Mouse (Mus musculus): ENCODE results near the gene 2210011C24Rik. TPM values are rescaled to one million over a fixed set of nuclear protein-coding genes. Genes with fewer than 3 reads are reported as not detected.
"Not testable (repeated sequence)": the region's sequence is repeated elsewhere in the genome, so short reads cannot be mapped to it uniquely, and the experiment has no call there.

The 2210011C24Rik gene
- polyA plus RNA-seq, 1 experiment from 2014 or later = 0.16 TPM

- no peak for ATAC-seq (ENCODE audit: insufficient number of reproducible peaks, insufficient read depth, low FRiP score, low read depth)
- no peaks in the 10 kb centered on the region for H3K4me1 ChIP-seq (ENCODE audit: control insufficient read depth in 2 of 2, insufficient read depth in 2 of 2, low read length in 2 of 2)
- 85% methylated on average over 7 of the region's 7 CpGs for WGBS
- H3K27ac ChIP-seq (replicated peaks in 1 of 2; ENCODE audit: control insufficient read depth in 1 of 2, insufficient read depth in 1 of 2, low read depth in 2 of 2, low read length in 2 of 2) = no peak overlapping the region
- no peaks in the 10 kb centered on the region for H3K27me3 ChIP-seq (ENCODE audit: control insufficient read depth, insufficient read depth, low read length)
- no peak overlapping the region for H3K9ac ChIP-seq (ENCODE audit: low read length)
- no peak overlapping the region for H3K4me3 ChIP-seq (ENCODE audit: control insufficient read depth in 1 of 2, insufficient read depth in 1 of 2, low read depth in 1 of 2, low read length in 2 of 2)
- H3K4me2 ChIP-seq (ENCODE audit: low read length) = no peak overlapping the region
- peaks cover 96% of the 10 kb centered on the region for H3K36me3 ChIP-seq (ENCODE audit: control insufficient read depth, insufficient read depth, low read length)
- no peaks in the 10 kb centered on the region for H3K9me3 ChIP-seq (ENCODE audit: control insufficient read depth, low read length)
These were observed 22.7 kb downstream of the 2210011C24Rik start for GRCm38 (mm10) chr8:83989243-83989642.

- not testable (repeated sequence) for ATAC-seq (ENCODE audit: insufficient number of reproducible peaks, insufficient read depth, low FRiP score, low read depth); H3K4me2 ChIP-seq (ENCODE audit: low read length); H3K27ac ChIP-seq (replicated peaks in 1 of 2; ENCODE audit: control insufficient read depth in 1 of 2, insufficient read depth in 1 of 2, low read depth in 2 of 2, low read length in 2 of 2); H3K9me3 ChIP-seq (ENCODE audit: control insufficient read depth, low read length); H3K4me3 ChIP-seq (ENCODE audit: control insufficient read depth in 1 of 2, insufficient read depth in 1 of 2, low read depth in 1 of 2, low read length in 2 of 2); H3K9ac ChIP-seq (ENCODE audit: low read length); H3K27me3 ChIP-seq (ENCODE audit: control insufficient read depth, insufficient read depth, low read length)
- Histone ChIP-seq H3K4me1 (ENCODE audit: control insufficient read depth in 2 of 2, insufficient read depth in 2 of 2, low read length in 2 of 2) (peaks cover 20 to 27% of the 10 kb centered on the region in 2 experiments), H3K36me3 (ENCODE audit: control insufficient read depth, insufficient read depth, low read length) (peaks cover 87% of the 10 kb centered on the region)
- 98% methylated on average over 2 of the region's 2 CpGs for WGBS
These were observed 28.7 kb downstream of the 2210011C24Rik start for GRCm38 (mm10) chr8:83983222-83983621.

GRCm38 (mm10) chr8:83982449-83982848 lies 29.5 kb downstream of the 2210011C24Rik start:
- H3K27ac ChIP-seq (replicated peaks in 1 of 2; ENCODE audit: control insufficient read depth in 1 of 2, insufficient read depth in 1 of 2, low read depth in 2 of 2, low read length in 2 of 2) = no peak overlapping the region
- WGBS = 67% methylated on average over 4 of the region's 4 CpGs
- no peaks in the 10 kb centered on the region for H3K27me3 ChIP-seq (ENCODE audit: control insufficient read depth, insufficient read depth, low read length)
- H3K4me2 ChIP-seq (ENCODE audit: low read length) = no peak overlapping the region
- peaks cover 80% of the 10 kb centered on the region for H3K36me3 ChIP-seq (ENCODE audit: control insufficient read depth, insufficient read depth, low read length)
- no peak overlapping the region for H3K4me3 ChIP-seq (ENCODE audit: control insufficient read depth in 1 of 2, insufficient read depth in 1 of 2, low read depth in 1 of 2, low read length in 2 of 2)
- H3K9me3 ChIP-seq (ENCODE audit: control insufficient read depth, low read length) = no peaks in the 10 kb centered on the region
- H3K4me1 ChIP-seq (ENCODE audit: control insufficient read depth in 2 of 2, insufficient read depth in 2 of 2, low read length in 2 of 2) = peaks cover 27 to 35% of the 10 kb centered on the region in 2 experiments
- ATAC-seq (ENCODE audit: insufficient number of reproducible peaks, insufficient read depth, low FRiP score, low read depth) = no peak
- H3K9ac ChIP-seq (ENCODE audit: low read length) = no peak overlapping the region

- H3K4me2 ChIP-seq (ENCODE audit: low read length) = no peak overlapping the region
- peaks cover 71% of the 10 kb centered on the region for H3K36me3 ChIP-seq (ENCODE audit: control insufficient read depth, insufficient read depth, low read length)
- H3K4me1 ChIP-seq (ENCODE audit: control insufficient read depth in 2 of 2, insufficient read depth in 2 of 2, low read length in 2 of 2) = peaks cover 35 to 44% of the 10 kb centered on the region in 2 experiments
- H3K27ac ChIP-seq (replicated peaks in 1 of 2; ENCODE audit: control insufficient read depth in 1 of 2, insufficient read depth in 1 of 2, low read depth in 2 of 2, low read length in 2 of 2) = peak overlapping the region; percentile 95 to 98
- H3K27me3 ChIP-seq (ENCODE audit: control insufficient read depth, insufficient read depth, low read length) = no peaks in the 10 kb centered on the region
- ATAC-seq (ENCODE audit: insufficient number of reproducible peaks, insufficient read depth, low FRiP score, low read depth) = no peak
- no peak overlapping the region for H3K4me3 ChIP-seq (ENCODE audit: control insufficient read depth in 1 of 2, insufficient read depth in 1 of 2, low read depth in 1 of 2, low read length in 2 of 2)
- peak overlapping the region; percentile 62; the same call in 1 of the 2 replicates for H3K9ac ChIP-seq (ENCODE audit: low read length)
- no peaks in the 10 kb centered on the region for H3K9me3 ChIP-seq (ENCODE audit: control insufficient read depth, low read length)
- WGBS = 92% methylated on average over 7 of the region's 7 CpGs
These were observed 30.4 kb downstream of the 2210011C24Rik start for GRCm38 (mm10) chr8:83981533-83981932.

- no peaks in the 10 kb centered on the region for H3K9me3 ChIP-seq (ENCODE audit: control insufficient read depth, low read length)
- H3K4me1 ChIP-seq (ENCODE audit: control insufficient read depth in 2 of 2, insufficient read depth in 2 of 2, low read length in 2 of 2) = peaks cover 35 to 51% of the 10 kb centered on the region in 2 experiments
- no peak overlapping the region for H3K4me3 ChIP-seq (ENCODE audit: control insufficient read depth in 1 of 2, insufficient read depth in 1 of 2, low read depth in 1 of 2, low read length in 2 of 2)
- peak; percentile 58; the same call in 1 of the 2 replicates for ATAC-seq (ENCODE audit: insufficient number of reproducible peaks, insufficient read depth, low FRiP score, low read depth)
- WGBS = 41% methylated on average over 8 of the region's 8 CpGs
- peak overlapping the region; percentile 95 to 98 for H3K27ac ChIP-seq (replicated peaks in 1 of 2; ENCODE audit: control insufficient read depth in 1 of 2, insufficient read depth in 1 of 2, low read depth in 2 of 2, low read length in 2 of 2)
- peaks cover 64% of the 10 kb centered on the region for H3K36me3 ChIP-seq (ENCODE audit: control insufficient read depth, insufficient read depth, low read length)
- no peaks in the 10 kb centered on the region for H3K27me3 ChIP-seq (ENCODE audit: control insufficient read depth, insufficient read depth, low read length)
- peak overlapping the region; percentile 36 for H3K4me2 ChIP-seq (ENCODE audit: low read length)
- peak overlapping the region; percentile 62 for H3K9ac ChIP-seq (ENCODE audit: low read length)
These were observed 31.1 kb downstream of the 2210011C24Rik start for GRCm38 (mm10) chr8:83980845-83981244.

- 47% methylated on average over 1 of the region's 1 CpGs for WGBS
- no peaks in the 10 kb centered on the region for H3K9me3 ChIP-seq (ENCODE audit: control insufficient read depth, low read length)
- peaks cover 58% of the 10 kb centered on the region for H3K36me3 ChIP-seq (ENCODE audit: control insufficient read depth, insufficient read depth, low read length)
- H3K27ac ChIP-seq (replicated peaks in 1 of 2; ENCODE audit: control insufficient read depth in 1 of 2, insufficient read depth in 1 of 2, low read depth in 2 of 2, low read length in 2 of 2) = peak overlapping the region; percentile 95 to 98
- ATAC-seq (ENCODE audit: insufficient number of reproducible peaks, insufficient read depth, low FRiP score, low read depth) = peak; percentile 88
- H3K27me3 ChIP-seq (ENCODE audit: control insufficient read depth, insufficient read depth, low read length) = no peaks in the 10 kb centered on the region
- no peak overlapping the region; a peak in 1 of 4 replicates for H3K4me3 ChIP-seq (ENCODE audit: control insufficient read depth in 1 of 2, insufficient read depth in 1 of 2, low read depth in 1 of 2, low read length in 2 of 2)
- peak overlapping the region; percentile 44 for H3K4me2 ChIP-seq (ENCODE audit: low read length)
- H3K4me1 ChIP-seq (ENCODE audit: control insufficient read depth in 2 of 2, insufficient read depth in 2 of 2, low read length in 2 of 2) = peaks cover 35 to 54% of the 10 kb centered on the region in 2 experiments
- H3K9ac ChIP-seq (ENCODE audit: low read length) = peak overlapping the region; percentile 62
These were observed 31.7 kb downstream of the 2210011C24Rik start for GRCm38 (mm10) chr8:83980250-83980649.

GRCm38 (mm10) chr8:83978200-83978599 lies 33.8 kb downstream of the 2210011C24Rik start:
- Histone ChIP-seq H3K9ac (ENCODE audit: low read length) (peak overlapping the region; percentile 22; the same call in 1 of the 2 replicates), H3K4me2 (ENCODE audit: low read length) (peak overlapping the region; percentile 28), H3K27ac (replicated peaks in 1 of 2; ENCODE audit: control insufficient read depth in 1 of 2, insufficient read depth in 1 of 2, low read depth in 2 of 2, low read length in 2 of 2) (peak overlapping the region; percentile 46 to 98; a peak in 3 of 4 replicates), H3K4me3 (ENCODE audit: control insufficient read depth in 1 of 2, insufficient read depth in 1 of 2, low read depth in 1 of 2, low read length in 2 of 2) (no peak overlapping the region), H3K27me3 (ENCODE audit: control insufficient read depth, insufficient read depth, low read length) (no peaks in the 10 kb centered on the region), H3K9me3 (ENCODE audit: control insufficient read depth, low read length) (no peaks in the 10 kb centered on the region), H3K4me1 (ENCODE audit: control insufficient read depth in 2 of 2, insufficient read depth in 2 of 2, low read length in 2 of 2) (peaks cover 41 to 68% of the 10 kb centered on the region in 2 experiments), H3K36me3 (ENCODE audit: control insufficient read depth, insufficient read depth, low read length) (peaks cover 38% of the 10 kb centered on the region)
- 60% methylated on average over 9 of the region's 9 CpGs for WGBS
- no peak for ATAC-seq (ENCODE audit: insufficient number of reproducible peaks, insufficient read depth, low FRiP score, low read depth)

GRCm38 (mm10) chr8:83977646-83978045 lies 34.3 kb downstream of the 2210011C24Rik start:
- Histone ChIP-seq H3K27ac (replicated peaks in 1 of 2; ENCODE audit: control insufficient read depth in 1 of 2, insufficient read depth in 1 of 2, low read depth in 2 of 2, low read length in 2 of 2) (peak overlapping the region; percentile 46 to 98; a peak in 3 of 4 replicates), H3K4me3 (ENCODE audit: control insufficient read depth in 1 of 2, insufficient read depth in 1 of 2, low read depth in 1 of 2, low read length in 2 of 2) (no peak overlapping the region), H3K4me1 (ENCODE audit: control insufficient read depth in 2 of 2, insufficient read depth in 2 of 2, low read length in 2 of 2) (peaks cover 41 to 68% of the 10 kb centered on the region in 2 experiments), H3K4me2 (ENCODE audit: low read length) (peak overlapping the region; percentile 28), H3K27me3 (ENCODE audit: control insufficient read depth, insufficient read depth, low read length) (no peaks in the 10 kb centered on the region), H3K36me3 (ENCODE audit: control insufficient read depth, insufficient read depth, low read length) (peaks cover 33% of the 10 kb centered on the region), H3K9ac (ENCODE audit: low read length) (peak overlapping the region; percentile 22; the same call in 1 of the 2 replicates), H3K9me3 (ENCODE audit: control insufficient read depth, low read length) (no peaks in the 10 kb centered on the region)
- ATAC-seq (ENCODE audit: insufficient number of reproducible peaks, insufficient read depth, low FRiP score, low read depth) = no peak
- WGBS = 34% methylated on average over 6 of the region's 6 CpGs
